Mouse (Mus musculus): ENCODE results near the gene Gm49320. TPM values are rescaled to one million over a fixed set of nuclear protein-coding genes. Genes with fewer than 3 reads are reported as not detected.
"Not testable (repeated sequence)": the region's sequence is repeated elsewhere in the genome, so short reads cannot be mapped to it uniquely, and the experiment has no call there.

Gene Gm49320
- polyA plus RNA-seq, 2 experiments from 2014 or later = 0.61 to 1.3 TPM

- no peak for ATAC-seq
Observed at GRCm38 (mm10) chr8:4226739-4227347, 11.8 kb upstream of the Gm49320 start, which contains the start of gene Lrrc8e. Gene Lrrc8e (plus strand): TSS chr8:4226827.

- no peak for ATAC-seq
Observed at GRCm38 (mm10) chr8:4227919-4228318, 10.7 kb upstream of the Gm49320 start.

GRCm38 (mm10) chr8:4229784-4230183 lies 8.9 kb upstream of the Gm49320 start:
- no peak for ATAC-seq

- no peak for ATAC-seq
Observed at GRCm38 (mm10) chr8:4230612-4231351, 7.9 kb upstream of the Gm49320 start.

GRCm38 (mm10) chr8:4237814-4238433 lies 741 bp upstream of the Gm49320 start:
- ATAC-seq = no peak

- ATAC-seq = peak; percentile 27
Observed at GRCm38 (mm10) chr8:4239193-4239890, 677 bp downstream of the Gm49320 start.

GRCm38 (mm10) chr8:4245061-4245460 lies 6.4 kb downstream of the Gm49320 start:
- ATAC-seq = no peak

- no peak for ATAC-seq
Observed at GRCm38 (mm10) chr8:4245737-4246136, 7.1 kb downstream of the Gm49320 start.

GRCm38 (mm10) chr8:4247241-4247640 lies 8.6 kb downstream of the Gm49320 start:
- no peak for ATAC-seq

- ATAC-seq = no peak
Observed at GRCm38 (mm10) chr8:4247951-4248540, 9.4 kb downstream of the Gm49320 start, which contains the start of gene Tgfbr3l. Gene Tgfbr3l (plus strand): TSS chr8:4248214.

GRCm38 (mm10) chr8:4249213-4249612 lies 10.5 kb downstream of the Gm49320 start:
- no peak for ATAC-seq

- ATAC-seq = peak; percentile 48
Observed at GRCm38 (mm10) chr8:4250306-4250970, 11.8 kb downstream of the Gm49320 start.

GRCm38 (mm10) chr8:4252116-4252760 lies 13.6 kb downstream of the Gm49320 start:
- no peak for ATAC-seq

GRCm38 (mm10) chr8:4252934-4253841 lies 14.5 kb downstream of the Gm49320 start, which contains the start of gene Snapc2:
Gene Snapc2 (plus strand): TSS chr8:4253080.
- peak; percentile 89 for ATAC-seq

- ATAC-seq = no peak
Observed at GRCm38 (mm10) chr8:4254001-4254400, 15.3 kb downstream of the Gm49320 start.

GRCm38 (mm10) chr8:4255471-4255870 lies 16.8 kb downstream of the Gm49320 start:
- not testable (repeated sequence) for ATAC-seq

- no peak for ATAC-seq
Observed at GRCm38 (mm10) chr8:4256911-4257310, 18.2 kb downstream of the Gm49320 start.

GRCm38 (mm10) chr8:4257350-4257749 lies 18.7 kb downstream of the Gm49320 start:
- no peak for ATAC-seq

GRCm38 (mm10) chr8:4258233-4258632 lies 19.6 kb downstream of the Gm49320 start:
- peak; percentile 43 for ATAC-seq

GRCm38 (mm10) chr8:4258678-4259077 lies 20.0 kb downstream of the Gm49320 start:
- ATAC-seq = peak; percentile 22
